Mouse (Mus musculus): ENCODE measurements around the gene Gli2. TPM values are rescaled to one million over a fixed set of nuclear protein-coding genes. Genes with fewer than 3 reads are reported as not detected.

Gene Gli2
- polyA plus RNA-seq, 1 experiment from 2014 or later = 12.9 TPM

DNA sequence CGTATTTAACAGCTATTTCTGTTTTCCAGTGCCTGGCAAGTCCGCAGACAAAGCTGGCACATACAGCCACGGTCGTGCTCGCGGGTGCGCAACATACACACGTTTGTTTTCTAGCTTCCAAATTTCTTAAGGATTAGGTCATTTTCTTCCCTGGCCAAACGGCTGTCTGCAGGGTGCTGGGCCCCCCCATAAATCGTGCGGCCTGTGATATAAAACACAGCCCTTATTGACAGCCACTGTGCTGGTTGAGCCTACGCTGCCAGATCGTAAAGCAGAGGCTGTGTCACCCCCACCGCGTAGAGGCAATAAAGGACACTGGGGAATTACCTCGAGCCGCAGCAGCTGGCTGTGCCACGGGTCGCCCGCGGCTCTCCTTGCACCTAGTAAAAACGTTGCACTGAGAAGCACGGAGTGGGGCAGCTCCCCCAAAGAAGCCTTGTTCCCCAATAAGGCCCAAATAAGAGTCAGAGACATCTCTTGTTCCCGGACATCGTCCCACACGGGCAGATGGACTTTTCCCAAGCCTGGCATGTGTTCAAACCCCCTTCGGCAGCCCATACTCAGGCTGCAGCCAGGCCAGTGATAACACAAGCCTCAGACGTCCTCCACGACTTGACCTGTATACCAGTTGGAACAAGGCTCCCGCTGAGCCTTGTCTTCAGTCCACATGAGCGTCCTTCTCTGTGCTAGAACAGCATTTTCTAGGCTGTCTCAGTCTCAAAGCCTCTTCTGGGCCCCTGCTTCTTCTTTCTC lies 227.8 kb downstream of the Gli2 start:
- 85% methylated on average over 31 of the region's 31 CpGs for WGBS
- H3K9me3 ChIP-seq = peaks cover 6% of the 10 kb centered on the region; the same call in 1 of the 2 replicates
- no peak overlapping the region for H3K27ac ChIP-seq
- H3K4me3 ChIP-seq = no peak overlapping the region
- no peaks in the 10 kb centered on the region for H3K36me3 ChIP-seq (replicated peaks)
- H3K4me1 ChIP-seq = 0 out of 2 replicates have a peak, but pooled peaks cover 3% of the 10 kb centered on the region
- H3K27me3 ChIP-seq (ENCODE audit: poor library complexity, severe bottlenecking) = no peaks in the 10 kb centered on the region
- no peak for DNase-seq (ENCODE audit: extremely low spot score, low spot score)

DNA sequence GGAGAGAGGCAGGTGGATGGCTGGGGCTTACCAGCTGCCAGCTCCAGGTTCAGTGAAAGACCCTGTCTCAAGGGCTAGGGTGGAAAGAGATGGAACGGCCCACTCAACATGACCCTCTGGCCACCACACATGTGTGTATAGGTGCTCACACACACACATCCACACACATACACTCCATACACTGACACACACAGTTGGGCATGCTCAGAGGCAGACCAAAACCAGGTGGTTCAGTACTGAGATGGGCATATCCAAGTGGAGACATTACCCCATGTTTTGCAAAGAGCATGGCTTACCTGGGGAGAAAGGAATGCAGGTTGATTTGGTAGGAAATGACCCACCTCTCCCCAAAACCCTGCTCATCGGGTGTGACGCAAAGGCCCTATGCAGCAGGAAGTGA lies 228.4 kb downstream of the Gli2 start:
- Histone ChIP-seq H3K9me3 (peaks cover 6% of the 10 kb centered on the region; the same call in 1 of the 2 replicates), H3K27me3 (ENCODE audit: poor library complexity, severe bottlenecking) (no peaks in the 10 kb centered on the region), H3K4me1 (0 out of 2 replicates have a peak, but pooled peaks cover 3% of the 10 kb centered on the region), H3K27ac (no peak overlapping the region), H3K36me3 (replicated peaks) (no peaks in the 10 kb centered on the region), H3K4me3 (no peak overlapping the region)
- no peak for DNase-seq (ENCODE audit: extremely low spot score, low spot score)
- WGBS = 94% methylated on average over 3 of the region's 3 CpGs

- Histone ChIP-seq H3K4me3 (no peak overlapping the region), H3K9me3 (peaks cover 6% of the 10 kb centered on the region; the same call in 1 of the 2 replicates), H3K4me1 (0 out of 2 replicates have a peak, but pooled peaks cover 3% of the 10 kb centered on the region), H3K27me3 (ENCODE audit: poor library complexity, severe bottlenecking) (no peaks in the 10 kb centered on the region), H3K36me3 (replicated peaks) (no peaks in the 10 kb centered on the region), H3K27ac (no peak overlapping the region)
- 97% methylated on average over 2 of the region's 2 CpGs for WGBS
- DNase-seq (ENCODE audit: extremely low spot score, low spot score) = no peak
These were observed 231.2 kb downstream of the Gli2 start for GRCm38 (mm10) chr1:118822258-118822657.

DNA sequence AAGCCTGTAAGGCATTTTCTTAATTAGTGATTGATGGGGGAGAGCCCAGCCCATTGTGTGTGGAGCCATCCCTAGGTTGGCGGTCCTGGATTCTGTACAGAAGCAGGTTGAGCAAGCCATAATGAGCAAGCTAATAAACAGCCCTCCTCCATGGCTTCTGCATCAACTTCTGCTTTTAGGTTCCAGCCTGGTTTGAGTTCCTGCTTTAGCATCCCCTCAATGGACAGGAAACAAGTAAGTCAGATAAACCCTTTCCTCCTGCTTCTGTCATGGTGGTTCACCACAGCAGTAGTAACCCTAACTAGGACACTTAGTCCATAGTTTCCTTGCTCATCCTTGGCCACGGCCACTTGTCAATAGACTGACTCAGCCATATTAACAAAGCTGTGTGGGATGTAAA lies 238.4 kb downstream of the Gli2 start:
- Histone ChIP-seq H3K27me3 (ENCODE audit: poor library complexity, severe bottlenecking) (no peaks in the 10 kb centered on the region), H3K36me3 (replicated peaks) (no peaks in the 10 kb centered on the region), H3K27ac (no peak overlapping the region), H3K4me1 (no peaks in the 10 kb centered on the region), H3K4me3 (no peak overlapping the region), H3K9me3 (no peaks in the 10 kb centered on the region)
- no peak for DNase-seq (ENCODE audit: extremely low spot score, low spot score)
- 90% methylated on average over 2 of the region's 2 CpGs for WGBS

DNA sequence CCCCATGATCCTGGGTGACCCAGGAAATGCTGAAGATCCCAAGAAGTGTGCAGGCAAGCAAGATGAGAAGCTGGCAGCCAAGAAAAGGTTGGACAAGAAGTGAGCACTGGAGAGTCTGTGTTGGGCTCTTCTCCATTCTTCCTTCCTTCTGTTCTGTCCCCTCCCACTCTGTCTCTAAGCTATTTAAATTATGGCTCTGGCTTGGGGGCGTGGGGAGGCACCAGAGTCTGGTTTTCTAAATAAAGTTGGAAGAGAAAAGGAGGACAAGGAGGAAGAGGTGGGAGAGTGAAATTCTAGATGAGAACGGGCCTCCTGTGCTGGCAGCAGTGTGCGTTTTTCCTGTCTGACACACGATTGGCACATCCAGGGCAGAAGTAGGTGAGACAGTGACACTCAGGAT lies 243.1 kb downstream of the Gli2 start:
- Histone ChIP-seq H3K9me3 (no peaks in the 10 kb centered on the region), H3K4me3 (no peak overlapping the region), H3K36me3 (replicated peaks) (no peaks in the 10 kb centered on the region), H3K27ac (no peak overlapping the region), H3K27me3 (ENCODE audit: poor library complexity, severe bottlenecking) (no peaks in the 10 kb centered on the region), H3K4me1 (no peaks in the 10 kb centered on the region)
- no peak for DNase-seq (ENCODE audit: extremely low spot score, low spot score)
- WGBS = 82% methylated on average over 4 of the region's 4 CpGs

DNA sequence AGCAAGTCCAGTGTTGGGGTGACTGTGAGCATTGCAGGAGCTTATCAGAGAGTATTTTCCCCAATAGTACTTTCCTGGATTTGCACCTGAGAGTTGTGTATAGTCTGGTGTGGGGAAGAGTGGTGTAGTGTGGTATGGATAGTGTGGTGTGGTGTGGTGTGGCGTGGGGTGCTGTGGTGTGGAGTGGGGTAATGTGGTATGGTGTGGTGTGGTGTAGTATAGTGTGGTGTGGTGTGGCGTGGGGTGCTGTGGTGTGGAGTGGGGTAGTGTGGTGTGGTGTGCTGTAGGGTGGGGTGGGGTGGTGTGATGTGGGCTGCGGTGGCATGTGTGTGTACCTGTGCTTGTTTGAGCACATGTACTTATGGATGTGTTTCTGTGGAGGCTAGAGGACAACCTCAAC lies 246.7 kb downstream of the Gli2 start:
- Histone ChIP-seq H3K4me1 (no peaks in the 10 kb centered on the region), H3K4me3 (no peak overlapping the region), H3K9me3 (no peaks in the 10 kb centered on the region), H3K27me3 (ENCODE audit: poor library complexity, severe bottlenecking) (no peaks in the 10 kb centered on the region), H3K27ac (no peak overlapping the region), H3K36me3 (replicated peaks) (no peaks in the 10 kb centered on the region)
- 95% methylated on average over 3 of the region's 3 CpGs for WGBS
- no peak for DNase-seq (ENCODE audit: extremely low spot score, low spot score)

- WGBS = 91% methylated on average over 5 of the region's 5 CpGs
- Histone ChIP-seq H3K27me3 (ENCODE audit: poor library complexity, severe bottlenecking) (no peaks in the 10 kb centered on the region), H3K27ac (no peak overlapping the region), H3K9me3 (peaks cover 2% of the 10 kb centered on the region; the same call in 1 of the 2 replicates), H3K4me1 (no peaks in the 10 kb centered on the region), H3K36me3 (replicated peaks) (no peaks in the 10 kb centered on the region), H3K4me3 (no peak overlapping the region)
- DNase-seq (ENCODE audit: extremely low spot score, low spot score) = no peak
These were observed 251.3 kb downstream of the Gli2 start for GRCm38 (mm10) chr1:118802166-118802565.

DNA sequence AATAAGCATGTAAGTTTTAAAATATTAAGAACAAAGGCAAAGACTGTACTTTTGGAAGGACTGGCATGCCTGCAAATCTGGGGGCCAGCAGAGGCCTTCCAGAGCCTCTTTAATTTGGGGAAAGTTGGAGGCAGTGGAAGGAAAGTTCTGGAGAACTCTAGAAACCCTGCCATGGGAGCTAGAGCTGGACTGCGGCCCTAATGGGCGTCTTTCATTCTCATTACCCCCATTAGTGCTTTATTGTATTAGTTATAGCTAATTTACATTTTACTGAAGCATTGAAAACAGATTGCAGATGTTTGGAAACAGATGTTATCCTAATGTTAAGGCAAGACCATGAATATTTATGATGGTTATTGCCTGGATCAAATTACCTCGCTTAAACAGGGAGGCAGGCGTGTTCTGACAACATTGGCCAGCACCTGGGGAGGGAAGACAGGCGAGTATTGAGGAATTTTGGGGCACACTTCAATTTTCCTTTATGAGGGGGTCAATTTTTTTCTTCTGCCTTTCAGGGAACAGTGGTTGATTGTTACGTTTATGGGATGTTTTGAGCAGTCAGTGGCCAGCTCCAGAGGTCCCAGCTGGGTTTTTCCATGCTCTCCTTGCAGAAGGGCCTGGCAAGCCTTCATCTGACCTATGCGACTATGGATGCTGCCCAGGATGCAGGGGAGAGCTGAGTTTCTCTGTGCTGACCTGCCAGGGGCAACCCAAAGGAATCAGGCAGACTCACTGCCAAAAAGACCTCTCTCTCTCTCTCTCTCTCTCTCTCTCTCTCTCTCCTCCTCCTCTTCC lies 253.9 kb downstream of the Gli2 start:
- H3K36me3 ChIP-seq (replicated peaks) = no peaks in the 10 kb centered on the region
- no peak overlapping the region for H3K27ac ChIP-seq
- no peak for DNase-seq (ENCODE audit: extremely low spot score, low spot score)
- WGBS = 70% methylated on average over 7 of the region's 7 CpGs
- H3K9me3 ChIP-seq = peaks cover 7% of the 10 kb centered on the region; the same call in 1 of the 2 replicates
- no peak overlapping the region for H3K4me3 ChIP-seq
- H3K4me1 ChIP-seq = no peaks in the 10 kb centered on the region
- no peaks in the 10 kb centered on the region for H3K27me3 ChIP-seq (ENCODE audit: poor library complexity, severe bottlenecking)

DNA sequence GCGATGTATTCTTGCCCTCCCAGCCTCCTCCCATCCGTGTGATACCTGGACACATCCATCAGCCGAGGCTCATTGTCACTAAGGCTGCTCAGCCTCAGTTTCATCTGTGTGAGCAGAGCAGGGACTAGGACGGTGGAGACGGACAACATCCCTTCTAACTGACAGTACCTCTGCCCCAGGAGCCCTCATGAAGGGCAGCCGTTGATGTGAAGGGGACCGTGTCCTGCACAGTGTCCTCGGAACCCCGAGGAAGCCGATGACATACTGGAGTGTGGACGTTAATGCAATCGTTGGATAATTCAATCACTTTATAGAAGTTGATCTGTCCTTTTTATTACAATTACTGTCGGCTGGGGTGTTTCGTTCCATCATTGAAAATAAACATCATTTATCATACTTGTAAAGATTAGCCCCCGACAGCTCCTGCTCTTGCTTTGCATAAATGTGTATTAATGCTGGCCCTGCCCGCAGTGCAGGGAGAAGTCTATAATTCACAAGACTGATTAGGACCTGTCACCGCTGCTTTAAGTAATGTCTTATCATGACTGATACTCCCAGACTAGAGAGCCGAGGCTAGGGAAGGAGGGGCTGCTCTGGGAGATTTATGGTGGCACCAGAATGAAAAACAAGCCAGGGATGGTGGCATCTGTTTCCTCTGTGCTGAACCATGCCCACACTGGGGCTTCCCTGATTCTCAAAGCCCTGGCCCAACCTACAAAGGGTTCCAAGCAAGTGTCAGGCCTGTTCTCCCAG lies 257.8 kb downstream of the Gli2 start:
- Histone ChIP-seq H3K27me3 (ENCODE audit: poor library complexity, severe bottlenecking) (no peaks in the 10 kb centered on the region), H3K4me1 (no peaks in the 10 kb centered on the region), H3K36me3 (replicated peaks) (no peaks in the 10 kb centered on the region), H3K9me3 (peaks cover 7% of the 10 kb centered on the region; the same call in 1 of the 2 replicates), H3K4me3 (no peak overlapping the region), H3K27ac (no peak overlapping the region)
- DNase-seq (ENCODE audit: extremely low spot score, low spot score) = no peak
- 94% methylated on average over 18 of the region's 18 CpGs for WGBS

- Histone ChIP-seq H3K4me1 (no peaks in the 10 kb centered on the region), H3K27me3 (ENCODE audit: poor library complexity, severe bottlenecking) (no peaks in the 10 kb centered on the region), H3K9me3 (no peaks in the 10 kb centered on the region), H3K36me3 (replicated peaks) (no peaks in the 10 kb centered on the region), H3K27ac (no peak overlapping the region), H3K4me3 (no peak overlapping the region)
- DNase-seq (ENCODE audit: extremely low spot score, low spot score) = no peak
- 93% methylated on average over 2 of the region's 2 CpGs for WGBS
These were observed 263.5 kb downstream of the Gli2 start for GRCm38 (mm10) chr1:118789871-118790270.

- H3K27me3 ChIP-seq (ENCODE audit: poor library complexity, severe bottlenecking) = no peaks in the 10 kb centered on the region
These were observed 264.0 kb downstream of the Gli2 start for GRCm38 (mm10) chr1:118789468-118789867.

DNA sequence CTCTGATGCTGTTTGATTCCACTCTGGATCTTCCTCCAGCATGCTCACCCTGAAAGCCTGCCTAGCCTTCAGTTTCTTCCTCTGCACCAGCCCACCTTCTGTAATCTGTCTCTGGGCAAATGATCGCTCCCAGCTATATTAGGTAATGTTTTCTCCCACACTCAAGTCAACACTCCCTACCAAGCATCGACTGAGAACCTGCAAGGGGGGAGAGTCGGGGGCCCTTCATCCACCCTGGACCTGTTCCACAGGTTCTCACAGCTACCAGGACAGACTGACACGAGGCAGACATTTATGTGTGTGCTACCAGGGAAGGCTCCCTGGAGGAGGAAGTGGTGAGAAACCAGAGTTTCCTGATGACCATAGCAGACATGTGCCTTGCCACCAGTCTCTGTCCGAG lies 264.6 kb downstream of the Gli2 start:
- 89% methylated on average over 5 of the region's 5 CpGs for WGBS
- H3K4me3 ChIP-seq = no peak overlapping the region
- no peak overlapping the region for H3K27ac ChIP-seq
- no peaks in the 10 kb centered on the region for H3K9me3 ChIP-seq
- no peak for DNase-seq (ENCODE audit: extremely low spot score, low spot score)
- no peaks in the 10 kb centered on the region for H3K36me3 ChIP-seq (replicated peaks)
- H3K4me1 ChIP-seq = no peaks in the 10 kb centered on the region
- no peaks in the 10 kb centered on the region for H3K27me3 ChIP-seq (ENCODE audit: poor library complexity, severe bottlenecking)

More at GRCm38 (mm10) chr1:118789468-118789867, 264.0 kb downstream of the Gli2 start:
- H3K4me1 ChIP-seq = no peaks in the 10 kb centered on the region
- WGBS = 78% methylated on average over 3 of the region's 3 CpGs
- H3K4me3 ChIP-seq = no peak overlapping the region
- H3K27ac ChIP-seq = no peak overlapping the region
- H3K9me3 ChIP-seq = no peaks in the 10 kb centered on the region
- DNase-seq (ENCODE audit: extremely low spot score, low spot score) = no peak
- no peaks in the 10 kb centered on the region for H3K36me3 ChIP-seq (replicated peaks)
